Mouse (Mus musculus): ENCODE data around the gene Camkv.

Gene Camkv

GRCm38 (mm10) chr9:107992197-107992596 lies 56.7 kb downstream of the Camkv start, which contains the start of gene Cdhr4:
Cdhr4 (plus strand) TSS chr9:107992497.
- no peak for DNase-seq (ENCODE audit: low read depth)

- DNase-seq (ENCODE audit: low read depth) = no peak
These were observed 57.5 kb downstream of the Camkv start for GRCm38 (mm10) chr9:107993013-107993412.

GRCm38 (mm10) chr9:107994464-107994863 lies 59.0 kb downstream of the Camkv start:
- peak; percentile 57 for DNase-seq (ENCODE audit: low read depth)

- DNase-seq (ENCODE audit: low read depth) = no peak
These were observed 60.0 kb downstream of the Camkv start for GRCm38 (mm10) chr9:107995513-107995912.

GRCm38 (mm10) chr9:107996049-107996448 lies 60.6 kb downstream of the Camkv start, which contains the start of gene Gm20662:
Gm20662 (plus strand) TSS chr9:107996349.
- no peak for DNase-seq (ENCODE audit: low read depth)

All from 416B (cell line).